Mouse (Mus musculus): ENCODE measurements around the gene Cyb5d1. TPM values are rescaled to one million over a fixed set of nuclear protein-coding genes. Genes with fewer than 3 reads are reported as not detected.
A peak's percentile ranks its signal among the peaks of the same experiment; 100 is the strongest.

The Cyb5d1 gene
- total and polyA plus RNA-seq, 3 experiments = 28.4 to 29.5 (median 29.3) TPM

DNA sequence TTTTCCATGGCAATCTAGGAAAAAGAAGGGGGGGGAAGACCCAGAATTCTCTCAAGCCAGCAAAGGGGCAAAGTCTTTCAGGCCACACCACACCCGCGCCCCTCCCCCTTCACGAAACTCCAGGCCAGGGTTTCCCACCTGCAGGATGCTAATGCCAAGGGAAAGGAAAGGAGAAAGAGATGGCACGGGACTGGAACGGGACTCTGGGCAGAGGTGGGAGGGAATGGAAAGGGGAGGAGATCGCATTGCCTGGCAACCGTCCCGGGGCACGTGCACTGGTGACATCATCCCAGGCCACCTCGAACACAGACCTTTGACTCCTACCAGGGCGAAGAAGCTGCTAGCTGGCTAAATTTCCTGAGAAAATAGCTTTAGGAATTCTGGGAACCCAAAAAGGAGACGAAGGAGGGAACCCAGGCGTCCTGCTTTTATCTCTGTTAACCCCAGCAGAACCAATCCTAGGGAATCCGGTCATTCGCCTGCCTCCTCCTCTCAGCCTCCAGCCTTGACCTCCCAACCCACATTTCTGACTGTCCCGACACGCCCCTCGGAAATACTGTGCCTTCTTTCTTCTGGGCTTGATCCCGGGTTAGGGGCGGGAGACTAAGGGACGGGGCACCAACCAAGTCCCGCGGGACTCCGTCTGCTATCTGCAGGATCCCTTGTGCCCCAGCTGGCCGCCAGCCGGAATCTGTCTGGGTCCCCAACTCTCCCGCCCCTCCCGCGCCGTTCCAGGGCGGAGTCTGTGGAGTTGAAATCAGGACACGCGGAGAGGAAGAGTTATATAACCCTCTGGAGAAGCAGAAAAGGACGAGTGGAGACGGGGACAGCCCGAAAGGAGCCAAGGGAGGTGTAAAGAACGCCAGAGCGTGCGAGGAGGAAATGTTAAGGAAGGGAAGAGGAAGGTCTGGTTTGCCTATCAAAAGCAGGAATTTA lies 22.3 kb upstream of the Cyb5d1 start (continued):
- no peak for TF ChIP-seq POLR2AphosphoS2 (IDR thresholded peaks at IDR 0.05; ENCODE audit: low read depth, low read length)

DNA sequence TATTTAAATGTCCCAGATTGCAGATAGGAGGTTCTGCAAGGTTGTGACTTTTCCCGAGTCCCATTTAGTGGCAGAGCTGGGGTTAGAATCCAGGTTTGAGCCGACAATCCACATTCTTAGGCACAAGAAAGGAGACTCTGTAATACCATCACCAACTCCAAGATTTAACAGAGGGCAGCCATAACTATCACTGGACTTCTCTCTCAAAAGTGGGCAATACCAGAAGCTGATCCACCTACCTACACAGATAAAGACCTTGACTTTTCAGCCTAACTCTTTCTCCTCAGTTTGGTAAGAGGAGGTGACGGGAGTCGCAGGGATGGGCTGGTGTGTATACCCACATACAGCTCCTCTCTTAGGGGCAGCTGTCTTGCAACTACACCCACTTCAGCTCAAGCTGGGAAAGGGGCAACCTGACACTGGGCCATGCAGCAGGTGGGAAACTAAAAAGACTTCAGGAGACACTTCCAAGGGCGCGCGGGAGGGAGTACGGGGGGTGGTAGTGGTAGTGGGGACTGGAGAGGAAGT lies 21.6 kb upstream of the Cyb5d1 start:
- no peak overlapping the region for H3K9ac ChIP-seq (ENCODE audit: insufficient read depth, low read depth)
- dilution Hi-C loops (cut with MboI; ENCODE audit: extremely low pct_ligation_motif_present, extremely low pct_unique_long_range_greater_than_20kb, low sequenced_read_pairs) = no loop called here
- no peaks in the 10 kb centered on the region for H3K79me2 ChIP-seq (replicated peaks; ENCODE audit: control insufficient read depth, extremely low read depth, insufficient read depth, poor library complexity, severe bottlenecking)
- no peak overlapping the region for H3K4me3 ChIP-seq (replicated peaks in 1 of 3; ENCODE audit: low read depth in 2 of 3, low read length in 2 of 3, poor library complexity in 1 of 3)
- no peak for DNase-seq (ENCODE audit: extremely low read depth)
- peaks cover 38 to 76% of the 10 kb centered on the region in 2 experiments for H3K4me1 ChIP-seq (ENCODE audit: control insufficient read depth in 1 of 2, insufficient read depth in 2 of 2)
- H3K27me3 ChIP-seq (replicated peaks) = peaks cover 53% of the 10 kb centered on the region
- no peaks in the 10 kb centered on the region for H3K36me3 ChIP-seq (replicated peaks in 1 of 2; ENCODE audit: control insufficient read depth in 1 of 2, insufficient read depth in 1 of 2, low read length in 1 of 2)
- in situ Hi-C loops (cut with MboI; ENCODE audit: low pct_ligation_motif_present, low pct_unique_long_range_greater_than_20kb, low sequenced_read_pairs) = no loop called here
- H3K9me3 ChIP-seq (replicated peaks; ENCODE audit: low read length) = no peaks in the 10 kb centered on the region
- TF ChIP-seq CHD2 (IDR thresholded peaks at IDR 0.05; ENCODE audit: low read length) (no peak), MXI1 (IDR thresholded peaks at IDR 0.05; ENCODE audit: low read depth, low read length) (no peak), KAT2A (IDR thresholded peaks at IDR 0.05; ENCODE audit: insufficient replicate concordance, low read length) (no peak), CHD1 (IDR thresholded peaks at IDR 0.05; ENCODE audit: low read depth, low read length) (no peak)
- no peak overlapping the region for H3K27ac ChIP-seq (ENCODE audit: insufficient read depth, low read depth)
- H3K4me2 ChIP-seq (ENCODE audit: insufficient read depth, low read depth, poor library complexity, severe bottlenecking) = no peak overlapping the region

DNA sequence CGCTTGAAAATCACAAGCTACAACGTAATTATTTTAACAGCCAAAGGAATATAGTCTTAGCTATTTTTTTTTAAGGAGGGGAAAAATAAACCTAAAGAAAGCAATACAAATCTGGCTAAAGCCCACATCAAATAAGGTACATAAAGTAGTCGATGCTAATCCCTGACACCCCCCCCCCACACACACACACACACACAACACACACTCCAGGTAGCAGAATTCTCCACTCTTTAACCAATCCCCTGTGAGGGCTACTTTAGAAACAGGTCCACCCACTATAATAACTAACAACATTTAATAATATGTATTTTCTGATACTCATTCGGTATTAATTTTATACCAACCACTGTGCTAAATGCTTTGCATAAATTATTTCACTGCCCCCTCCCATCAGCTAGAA lies 21.1 kb upstream of the Cyb5d1 start:
- dilution Hi-C loops (cut with MboI; ENCODE audit: extremely low pct_ligation_motif_present, extremely low pct_unique_long_range_greater_than_20kb, low sequenced_read_pairs) = no loop called here
- H3K36me3 ChIP-seq (replicated peaks in 1 of 2; ENCODE audit: control insufficient read depth in 1 of 2, insufficient read depth in 1 of 2, low read length in 1 of 2) = no peaks in the 10 kb centered on the region
- no peaks in the 10 kb centered on the region for H3K79me2 ChIP-seq (replicated peaks; ENCODE audit: control insufficient read depth, extremely low read depth, insufficient read depth, poor library complexity, severe bottlenecking)
- H3K4me2 ChIP-seq (ENCODE audit: insufficient read depth, low read depth, poor library complexity, severe bottlenecking) = no peak overlapping the region
- TF ChIP-seq SIN3A (IDR thresholded peaks at IDR 0.05; ENCODE audit: low read length) (no peak), MAFK (IDR thresholded peaks at IDR 0.05; ENCODE audit: insufficient replicate concordance, low read length) (no peak), USF1 (IDR thresholded peaks at IDR 0.05; ENCODE audit: low read depth, low read length) (no peak)
- no peaks in the 10 kb centered on the region for H3K9me3 ChIP-seq (replicated peaks; ENCODE audit: low read length)
- in situ Hi-C loops (cut with MboI; ENCODE audit: low pct_ligation_motif_present, low pct_unique_long_range_greater_than_20kb, low sequenced_read_pairs) = no loop called here
- H3K4me1 ChIP-seq (ENCODE audit: control insufficient read depth in 1 of 2, insufficient read depth in 2 of 2) = peaks cover 41 to 79% of the 10 kb centered on the region in 2 experiments
- H3K4me3 ChIP-seq (replicated peaks in 1 of 3; ENCODE audit: low read depth in 2 of 3, low read length in 2 of 3, poor library complexity in 1 of 3) = peak overlapping the region in 1 of 3 experiments; percentile 19
- H3K27ac ChIP-seq (ENCODE audit: insufficient read depth, low read depth) = no peak overlapping the region
- peak overlapping the region; percentile 17; the same call in 1 of the 2 replicates for H3K9ac ChIP-seq (ENCODE audit: insufficient read depth, low read depth)
- H3K27me3 ChIP-seq (replicated peaks) = peaks cover 50% of the 10 kb centered on the region
- DNase-seq (ENCODE audit: extremely low read depth) = no peak

All from CH12.LX (cell line).